Mouse (Mus musculus): ENCODE results near the gene N4bp1. TPM values are rescaled to one million over a fixed set of nuclear protein-coding genes. Genes with fewer than 3 reads are reported as not detected.

The N4bp1 gene
- total RNA-seq, 2 experiments from 2014 or later, result 39.8 to 42.2 TPM

GRCm38 (mm10) chr8:86787891-86788420, 97.1 kb downstream of the N4bp1 start:
- H3K27ac ChIP-seq, result peak overlapping the region; percentile 46; the same call in 1 of the 2 replicates
- TF ChIP-seq CTCF (conservative IDR thresholded peaks at IDR 0.05), result no peak
- no peak for DNase-seq (ENCODE audit: low spot score in 2 of 2)
- H3K4me3 ChIP-seq, result peak overlapping the region; percentile 13; the same call in 1 of the 2 replicates

- Histone ChIP-seq H3K27ac (no peak overlapping the region), H3K4me3 (no peak overlapping the region)
- no peak for DNase-seq (ENCODE audit: low spot score in 2 of 2)
- TF ChIP-seq CTCF (conservative IDR thresholded peaks at IDR 0.05), result no peak
Observed at GRCm38 (mm10) chr8:86786498-86786897, 98.6 kb downstream of the N4bp1 start.

- TF ChIP-seq CTCF (conservative IDR thresholded peaks at IDR 0.05), result no peak
- H3K27ac ChIP-seq, result no peak overlapping the region
- H3K4me3 ChIP-seq, result no peak overlapping the region
- DNase-seq (ENCODE audit: low spot score in 2 of 2), result peak; percentile 27 to 38
Observed at GRCm38 (mm10) chr8:86781094-86781493, 104.0 kb downstream of the N4bp1 start.

GRCm38 (mm10) chr8:86779207-86779606, 105.9 kb downstream of the N4bp1 start:
- no peak overlapping the region for H3K27ac ChIP-seq
- TF ChIP-seq CTCF (conservative IDR thresholded peaks at IDR 0.05), result no peak

GRCm38 (mm10) chr8:86769945-86770715, 114.9 kb downstream of the N4bp1 start:
- no peak overlapping the region for H3K27ac ChIP-seq
- H3K4me3 ChIP-seq, result no peak overlapping the region
- TF ChIP-seq CTCF (conservative IDR thresholded peaks at IDR 0.05), result no peak
- no peak for DNase-seq (ENCODE audit: low spot score in 2 of 2)

More at GRCm38 (mm10) chr8:86779207-86779606, 105.9 kb downstream of the N4bp1 start:
- H3K4me3 ChIP-seq, result no peak overlapping the region
- no peak for DNase-seq (ENCODE audit: low spot score in 2 of 2)

- Histone ChIP-seq H3K4me3 (no peak overlapping the region), H3K27ac (peak overlapping the region; percentile 81)
- no peak for TF ChIP-seq CTCF (conservative IDR thresholded peaks at IDR 0.05)
- DNase-seq (ENCODE audit: low spot score in 2 of 2), result no peak
Observed at GRCm38 (mm10) chr8:86768499-86768898, 116.6 kb downstream of the N4bp1 start.

- no peak for TF ChIP-seq CTCF (conservative IDR thresholded peaks at IDR 0.05)
- DNase-seq (ENCODE audit: low spot score in 2 of 2), result peak in 1 of 2 experiments; percentile 32
- peak overlapping the region; percentile 81 for H3K27ac ChIP-seq
- no peak overlapping the region for H3K4me3 ChIP-seq
Observed at GRCm38 (mm10) chr8:86766548-86767211, 118.4 kb downstream of the N4bp1 start.

GRCm38 (mm10) chr8:86765669-86766068, 119.4 kb downstream of the N4bp1 start:
- no peak for TF ChIP-seq CTCF (conservative IDR thresholded peaks at IDR 0.05)
- DNase-seq (ENCODE audit: low spot score in 2 of 2), result no peak
- no peak overlapping the region for H3K27ac ChIP-seq
- no peak overlapping the region for H3K4me3 ChIP-seq

GRCm38 (mm10) chr8:86765155-86765554, 119.9 kb downstream of the N4bp1 start:
- DNase-seq (ENCODE audit: low spot score in 2 of 2), result no peak

GRCm38 (mm10) chr8:86762806-86763205, 122.3 kb downstream of the N4bp1 start:
- Histone ChIP-seq H3K4me3 (no peak overlapping the region), H3K27ac (no peak overlapping the region)
- DNase-seq (ENCODE audit: low spot score in 2 of 2), result no peak
- no peak for TF ChIP-seq CTCF (conservative IDR thresholded peaks at IDR 0.05)

More at GRCm38 (mm10) chr8:86765155-86765554, 119.9 kb downstream of the N4bp1 start:
- no peak overlapping the region for H3K27ac ChIP-seq
- no peak for TF ChIP-seq CTCF (conservative IDR thresholded peaks at IDR 0.05)
- H3K4me3 ChIP-seq, result no peak overlapping the region

- TF ChIP-seq CTCF (conservative IDR thresholded peaks at IDR 0.05), result no peak
- Histone ChIP-seq H3K4me3 (no peak overlapping the region), H3K27ac (no peak overlapping the region)
- no peak for DNase-seq (ENCODE audit: low spot score in 2 of 2)
Observed at GRCm38 (mm10) chr8:86760746-86761145, 124.3 kb downstream of the N4bp1 start.

- Histone ChIP-seq H3K4me3 (no peak overlapping the region), H3K27ac (no peak overlapping the region)
- no peak for DNase-seq (ENCODE audit: low spot score in 2 of 2)
- no peak for TF ChIP-seq CTCF (conservative IDR thresholded peaks at IDR 0.05)
Observed at GRCm38 (mm10) chr8:86759090-86759491, 126.0 kb downstream of the N4bp1 start.

GRCm38 (mm10) chr8:86758651-86759050, 126.4 kb downstream of the N4bp1 start:
- DNase-seq (ENCODE audit: low spot score in 2 of 2), result no peak
- TF ChIP-seq CTCF (conservative IDR thresholded peaks at IDR 0.05), result no peak
- H3K4me3 ChIP-seq, result no peak overlapping the region
- H3K27ac ChIP-seq, result no peak overlapping the region; the same call in 1 of the 2 replicates

Other genes starting within 250 kb of the N4bp1 start
- 1 to 10 TPM; 2.5 to 3.2 TPM for gene Gm10638, start 139.6 kb downstream of the N4bp1 start, total RNA-seq (2021)
- 10 to 100 TPM; 31.8 to 35.8 TPM for gene Siah1a, start 139.3 kb downstream of the N4bp1 start, total RNA-seq (2021)